Mouse (Mus musculus) gastrocnemius, adult 2 months (tissue): ENCODE measurements at regions not wholly inside any gene's neighbourhood (a gene's known extent, or its start where the extent isn't known, plus 50 kb on each side); places are given as distances from the start of the nearest gene placed in this dataset.
"Not testable (repeated sequence)": the region's sequence is repeated elsewhere in the genome, so short reads cannot be mapped to it uniquely, and the experiment has no call there.

Experiments
- DNase-seq: peaks from one replicate; pipeline ENCODE4 v3.0.0; 2022
- H3K27ac ChIP-seq: fragments of 200-600 bp; 2 replicates; pipeline ENCODE4 v1.8.1; 2022; ENCODE audit warnings: mild to moderate bottlenecking
- H3K4me3 ChIP-seq: fragments of 200-600 bp; 2 replicates; pipeline ENCODE4 v1.8.1; 2022; ENCODE audit warnings: mild to moderate bottlenecking, moderate library complexity
- CTCF ChIP-seq: fragments of 200-600 bp; IDR thresholded peaks from 2 replicates; pipeline ENCODE4 v1.8.1; 2022; ENCODE audit warnings: antibody characterized with exemption, mild to moderate bottlenecking, moderate library complexity
- intact Hi-C: fragments of 180-260 bp; cut with DNase I; formaldehyde crosslinking; loops from one replicate; pipeline ENCODE4 v1.15.1; 2025

- no peak for TF ChIP-seq CTCF
- Histone ChIP-seq H3K4me3 (no peak overlapping the region), H3K27ac (no peak overlapping the region)
- intact Hi-C loops, result no loop called here
- no peak for DNase-seq
Observed at GRCm38 (mm10) chr4:23079521-23079920, 591.4 kb upstream of the Pou3f2 start.

GRCm38 (mm10) chr4:23077603-23078002 lies 589.4 kb upstream of the Pou3f2 start:
- no peak overlapping the region for H3K4me3 ChIP-seq
- intact Hi-C loops, result no loop called here
- DNase-seq, result no peak
- no peak for TF ChIP-seq CTCF
- no peak overlapping the region for H3K27ac ChIP-seq

DNA sequence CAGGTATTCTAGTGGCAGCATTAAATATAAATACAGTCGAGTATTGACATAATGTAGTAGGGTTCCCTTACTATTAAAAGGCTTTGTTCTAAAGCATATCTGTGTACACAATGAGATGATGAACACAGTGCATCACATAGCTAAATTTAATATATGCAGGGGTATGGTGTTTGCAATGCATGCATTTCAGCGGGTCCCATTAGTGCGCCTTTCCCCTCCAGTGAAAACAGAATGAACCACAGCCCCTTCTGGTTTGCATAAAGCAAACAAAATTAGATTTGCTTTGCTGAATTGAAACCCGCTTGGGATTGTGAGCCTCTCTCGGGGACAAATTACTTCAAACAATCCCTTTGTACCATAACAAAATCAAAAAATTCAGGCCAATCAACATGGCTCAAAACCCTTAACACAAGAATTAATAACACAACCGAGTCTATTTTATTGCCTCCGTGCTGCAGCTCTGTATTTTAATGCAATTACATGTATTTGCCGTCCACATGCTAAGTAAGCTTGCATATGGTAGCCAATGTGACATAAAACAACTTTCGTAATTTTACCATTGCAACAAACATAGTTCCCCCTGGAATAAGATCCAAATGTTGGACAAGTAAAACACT lies 562.6 kb upstream of the Pou3f2 start:
- no peak overlapping the region for H3K27ac ChIP-seq
- H3K4me3 ChIP-seq, result no peak overlapping the region
- no peak for DNase-seq
- TF ChIP-seq CTCF, result no peak
- intact Hi-C loops, result no loop called here

- Histone ChIP-seq H3K27ac (no peak overlapping the region), H3K4me3 (no peak overlapping the region)
- no peak for DNase-seq
- TF ChIP-seq CTCF, result no peak
- intact Hi-C loops, result no loop called here
Observed at GRCm38 (mm10) chr4:23037784-23038183, 549.6 kb upstream of the Pou3f2 start.

- no peak for TF ChIP-seq CTCF
- H3K4me3 ChIP-seq, result no peak overlapping the region
- no peak overlapping the region for H3K27ac ChIP-seq
- intact Hi-C loops, result no loop called here
- DNase-seq, result no peak
Observed at GRCm38 (mm10) chr4:23031271-23031670, 543.1 kb upstream of the Pou3f2 start.

- intact Hi-C loops, result no loop called here
- no peak for DNase-seq
- no peak overlapping the region for H3K4me3 ChIP-seq
- H3K27ac ChIP-seq, result no peak overlapping the region
- no peak for TF ChIP-seq CTCF
Observed at GRCm38 (mm10) chr4:23022177-23022576, 534.0 kb upstream of the Pou3f2 start.

DNA sequence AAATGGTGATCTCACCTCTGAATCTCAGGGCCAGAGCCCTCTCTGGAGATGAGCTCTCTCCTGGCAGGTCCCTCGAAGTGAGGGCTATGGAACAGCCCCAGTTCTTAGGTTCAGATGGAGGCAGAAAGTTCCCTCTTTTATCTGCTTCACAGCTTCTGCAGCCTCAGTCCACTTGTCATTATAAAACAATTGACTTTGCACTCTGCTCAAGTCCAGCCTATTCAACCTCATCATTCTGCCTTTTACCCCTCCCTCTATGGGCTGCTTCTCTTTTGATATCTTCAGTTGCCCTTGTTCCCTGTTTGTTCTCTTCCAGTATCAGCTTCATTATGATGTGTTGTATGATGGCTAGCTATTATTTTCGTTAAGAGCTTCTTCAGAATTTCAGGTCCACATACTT lies 522.2 kb upstream of the Pou3f2 start:
- H3K4me3 ChIP-seq, result no peak overlapping the region
- no peak for DNase-seq
- intact Hi-C loops, result no loop called here
- TF ChIP-seq CTCF, result no peak
- no peak overlapping the region for H3K27ac ChIP-seq

- intact Hi-C loops, H3K27ac ChIP-seq, DNase-seq, H3K4me3 ChIP-seq: not testable (repeated sequence)
Observed at GRCm38 (mm10) chr4:23009196-23009595, 521.0 kb upstream of the Pou3f2 start.

GRCm38 (mm10) chr4:22998994-22999393 lies 510.8 kb upstream of the Pou3f2 start:
- intact Hi-C loops, result no loop called here
- H3K4me3 ChIP-seq, result no peak overlapping the region
- no peak for TF ChIP-seq CTCF
- no peak for DNase-seq
- no peak overlapping the region for H3K27ac ChIP-seq

DNA sequence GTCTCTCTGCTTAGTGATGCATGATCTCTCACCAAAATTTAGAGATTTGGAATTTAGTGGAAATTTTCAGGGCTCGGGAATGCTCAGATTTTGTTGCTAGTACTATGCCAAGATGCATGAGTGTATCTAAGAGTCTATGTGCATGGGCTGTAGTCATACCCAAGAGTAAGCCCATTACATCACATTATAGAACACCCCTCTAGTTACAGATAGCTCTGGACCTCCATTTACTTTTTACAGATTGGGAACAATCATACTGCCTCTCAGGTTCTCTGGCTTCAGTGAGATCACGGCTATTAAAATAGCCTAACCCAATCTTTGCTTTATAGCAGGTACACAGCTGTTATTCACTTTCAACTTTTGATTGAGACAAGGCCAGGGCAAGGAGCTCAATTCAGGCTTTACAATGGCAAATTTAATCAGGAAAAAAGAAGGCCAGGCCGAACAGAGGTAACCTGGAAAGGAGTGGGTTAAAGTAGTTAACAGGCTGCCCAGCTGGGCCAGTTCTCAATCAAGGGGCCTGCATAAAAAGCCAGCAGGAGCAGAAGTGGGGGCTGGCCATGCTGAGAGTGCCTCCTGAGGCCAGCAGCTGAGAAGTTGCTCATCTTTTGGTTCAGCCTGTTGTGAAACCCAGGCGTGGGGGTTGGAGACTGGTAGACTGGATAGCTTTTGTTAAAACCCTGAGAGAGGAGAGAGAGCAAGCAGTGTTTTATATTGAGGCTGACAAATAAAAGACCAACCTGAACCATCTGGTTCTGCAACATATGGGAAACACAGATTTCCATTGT lies 509.2 kb upstream of the Pou3f2 start:
- Histone ChIP-seq H3K4me3 (no peak overlapping the region), H3K27ac (no peak overlapping the region)
- no peak for DNase-seq
- intact Hi-C loops, result no loop called here
- TF ChIP-seq CTCF, result no peak

GRCm38 (mm10) chr4:22986763-22987468 lies 498.8 kb upstream of the Pou3f2 start:
- Histone ChIP-seq H3K4me3 (no peak overlapping the region), H3K27ac (no peak overlapping the region)
- no peak for DNase-seq
- intact Hi-C loops, result no loop called here
- TF ChIP-seq CTCF, result no peak

DNA sequence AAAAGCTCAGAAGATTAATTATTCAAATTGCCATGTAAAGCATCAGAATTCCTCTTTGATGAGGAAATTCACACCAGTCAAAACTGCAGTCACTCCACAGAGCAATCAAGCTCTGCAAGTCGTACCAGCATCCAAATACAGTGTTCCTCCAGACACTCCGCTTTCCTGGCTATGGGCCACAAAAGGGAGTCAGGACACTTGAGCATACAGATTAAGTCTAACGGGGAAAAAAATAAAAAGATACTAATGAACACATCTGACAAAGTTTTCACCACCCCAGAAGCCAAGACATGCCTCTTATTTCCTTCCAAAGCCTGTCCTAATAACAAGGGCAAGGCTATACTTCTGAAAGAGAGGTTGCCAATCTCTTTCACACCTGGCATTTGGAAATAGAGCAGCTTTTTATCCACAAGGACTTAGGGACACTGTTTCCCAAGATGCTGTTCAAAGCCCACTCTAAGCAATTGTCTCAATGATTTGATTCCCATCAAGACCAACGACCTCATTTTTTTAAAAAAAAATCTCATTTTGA lies 485.5 kb upstream of the Pou3f2 start:
- H3K4me3 ChIP-seq, result no peak overlapping the region
- intact Hi-C loops, result no loop called here
- H3K27ac ChIP-seq, result no peak overlapping the region
- TF ChIP-seq CTCF, result no peak
- DNase-seq, result no peak
